Mouse (Mus musculus): Measurements from ENCODE around the gene Kcna5. TPM values are rescaled to one million over a fixed set of nuclear protein-coding genes. Genes with fewer than 3 reads are reported as not detected.

Kcna5 gene
- polyA plus RNA-seq, 1 experiment from 2014 or later: 0.61 TPM

GRCm38 (mm10) chr6:126497173-126497839, 37.9 kb downstream of the Kcna5 start:
- Histone ChIP-seq H3K4me2 (no peak overlapping the region), H3K36me3 (no peaks in the 10 kb centered on the region), H3K9me3 (replicated peaks) (peaks cover 5% of the 10 kb centered on the region; the same call in 1 of the 2 replicates), H3K4me1 (no peaks in the 10 kb centered on the region), H3K4me3 (no peak overlapping the region), H3K27ac (no peak overlapping the region), H3K9ac (no peak overlapping the region), H3K27me3 (replicated peaks) (no peaks in the 10 kb centered on the region)
- WGBS (ENCODE audit: insufficient replicate concordance): 51% methylated on average over 6 of the region's 6 CpGs
- no peak for ATAC-seq

- no peak overlapping the region for H3K4me3 ChIP-seq
- H3K27me3 ChIP-seq (replicated peaks): no peaks in the 10 kb centered on the region
- H3K9me3 ChIP-seq (replicated peaks): no peaks in the 10 kb centered on the region
- H3K4me2 ChIP-seq: no peak overlapping the region
- H3K9ac ChIP-seq: no peak overlapping the region
- no peaks in the 10 kb centered on the region for H3K36me3 ChIP-seq
- no peak for ATAC-seq
- no peaks in the 10 kb centered on the region for H3K4me1 ChIP-seq
- 32% methylated on average over 4 of the region's 4 CpGs for WGBS (ENCODE audit: insufficient replicate concordance)
- no peak overlapping the region for H3K27ac ChIP-seq
Observed at GRCm38 (mm10) chr6:126487136-126487535, 48.1 kb downstream of the Kcna5 start.

GRCm38 (mm10) chr6:126484887-126485286, 50.3 kb downstream of the Kcna5 start:
- H3K4me3 ChIP-seq: no peak overlapping the region
- ATAC-seq: no peak
- 28% methylated on average over 4 of the region's 4 CpGs for WGBS (ENCODE audit: insufficient replicate concordance)
- H3K4me1 ChIP-seq: no peaks in the 10 kb centered on the region
- H3K9me3 ChIP-seq (replicated peaks): no peaks in the 10 kb centered on the region
- no peak overlapping the region for H3K9ac ChIP-seq
- H3K36me3 ChIP-seq: no peaks in the 10 kb centered on the region
- H3K4me2 ChIP-seq: no peak overlapping the region
- H3K27ac ChIP-seq: no peak overlapping the region
- no peaks in the 10 kb centered on the region for H3K27me3 ChIP-seq (replicated peaks)

GRCm38 (mm10) chr6:126483264-126483867, 51.8 kb downstream of the Kcna5 start:
- H3K36me3 ChIP-seq: no peaks in the 10 kb centered on the region
- no peak overlapping the region for H3K4me3 ChIP-seq
- 57% methylated on average over 11 of the region's 11 CpGs for WGBS (ENCODE audit: insufficient replicate concordance)
- no peak overlapping the region for H3K9ac ChIP-seq
- no peaks in the 10 kb centered on the region for H3K4me1 ChIP-seq
- H3K27me3 ChIP-seq (replicated peaks): no peaks in the 10 kb centered on the region
- H3K27ac ChIP-seq: no peak overlapping the region
- no peaks in the 10 kb centered on the region for H3K9me3 ChIP-seq (replicated peaks)
- no peak for ATAC-seq
- H3K4me2 ChIP-seq: no peak overlapping the region

Other genes starting within 250 kb of the Kcna5 start
- 0.15 and 0.22 TPM in 2 replicates for gene Kcna1, start 111.0 kb upstream of the Kcna5 start, polyA plus RNA-seq (2016; fragmentation: Nextera tagmentation; extraction: Ambion mirVana)
- 0.45 and 0.50 TPM in 2 replicates for gene Kcna6, start 205.3 kb upstream of the Kcna5 start, polyA plus RNA-seq (2016; fragmentation: Nextera tagmentation; extraction: Ambion mirVana)